ENCODE assay signal across 8 mouse cellular contexts in genomic region chr3:75557292-75557691, GRCm38 (mm10). TPM values are rescaled to one million over a fixed set of nuclear protein-coding genes. Genes with fewer than 3 reads are reported as not detected.
DNase-seq lines count a peak whose midpoint lies in the region; ATAC-seq and TF ChIP-seq lines count a peak whose summit lies in the region.

Gene Serpini1 (plus strand): TSS chr3:75557547.

- peak within 1 kb of the TSS; percentile 95 for H3K9ac ChIP-seq in ES-E14 (ENCODE audit: insufficient read depth, low read depth, low read length, poor library complexity, severe bottlenecking)
- H3K9ac ChIP-seq in forebrain, embryonic 14.5 days (ENCODE audit: low read length) = peak within 1 kb of the TSS; percentile 93
- H3K9ac ChIP-seq in liver, postnatal 0 days (replicated peaks) = peak within 1 kb of the TSS; percentile 99

- peak within 1 kb of the TSS; percentile 97 to 98 for H3K4me3 ChIP-seq in ES-E14 (ENCODE audit: insufficient read depth in 1 of 2, low read depth in 1 of 2, low read length in 2 of 2, poor library complexity in 1 of 2, severe bottlenecking in 1 of 2)
- peak within 1 kb of the TSS; percentile 89 for H3K4me3 ChIP-seq in forebrain, embryonic 14.5 days (ENCODE audit: low read depth, low read length)
- peak within 1 kb of the TSS; percentile 98 for H3K4me3 ChIP-seq in liver, postnatal 0 days (ENCODE audit: low read depth, low read length)

- peak; percentile 87 for DNase-seq in ES-E14 (ENCODE audit: low read depth, low spot score)
- peak; percentile 98 for DNase-seq in forebrain, embryonic 14.5 days (ENCODE audit: low spot score)
- DNase-seq in heart, postnatal 25 days (ENCODE audit: low spot score) = peak; percentile 85
- DNase-seq in layer of hippocampus, adult 11-12 months (ENCODE audit: low spot score) = peak; percentile 92
- DNase-seq in liver, postnatal 0 days = peak; percentile 87
- DNase-seq in thymus, postnatal 0 days (ENCODE audit: low spot score) = peak; percentile 93

- ATAC-seq in cerebellum, adult (ENCODE audit: insufficient number of reproducible peaks, low FRiP score, low TSS enrichment) = peak; percentile 86
- ATAC-seq in forebrain, embryonic 14.5 days = peak; percentile 95
- ATAC-seq in liver, postnatal 0 days = peak; percentile 81
- peak; percentile 71 for ATAC-seq in neutrophil, adult 5-6 weeks (ENCODE audit: extremely low read depth, insufficient number of reproducible peaks, low FRiP score, poor library complexity, severe bottlenecking)

- no peaks in the 10 kb centered on the region for H3K36me3 ChIP-seq in ES-E14 (ENCODE audit: control insufficient read depth, insufficient read depth, low read length, poor library complexity, severe bottlenecking)
- H3K36me3 ChIP-seq in forebrain, embryonic 14.5 days (ENCODE audit: control insufficient read depth, insufficient read depth, low read length) = no peaks in the 10 kb centered on the region
- no peaks in the 10 kb centered on the region for H3K36me3 ChIP-seq in liver, postnatal 0 days (replicated peaks; ENCODE audit: insufficient read depth, low read length)

- intact Hi-C loops in heart, postnatal 25 days (cut with DNase I) = loop anchor here (10.0 kb wide), 1 partner anchor 398 kb away; the partner anchor contains the start of gene Golim4

- peaks cover 0 to 2% of the 10 kb centered on the region in 2 experiments; a peak in 1 of 4 replicates for H3K4me1 ChIP-seq in ES-E14 (ENCODE audit: control insufficient read depth in 2 of 2, insufficient read depth in 2 of 2, low read length in 2 of 2, poor library complexity in 1 of 2)
- peaks cover 4% of the 10 kb centered on the region; the same call in 1 of the 2 replicates for H3K4me1 ChIP-seq in forebrain, embryonic 14.5 days (ENCODE audit: control insufficient read depth, insufficient read depth, low read length)
- H3K4me1 ChIP-seq in liver, postnatal 0 days (ENCODE audit: insufficient read depth) = peaks cover 13% of the 10 kb centered on the region

- H3K27me3 ChIP-seq in forebrain, embryonic 14.5 days (replicated peaks; ENCODE audit: control insufficient read depth, insufficient read depth, low read length) = no peaks in the 10 kb centered on the region
- H3K27me3 ChIP-seq in liver, postnatal 0 days (ENCODE audit: insufficient read depth, low read length) = no peaks in the 10 kb centered on the region

- WGBS in forebrain, embryonic 14.5 days = 0% methylated on average over 19 of the region's 19 CpGs
- under 1% methylated on average over 19 of the region's 19 CpGs for whole genome bisulfite sequencing in liver, postnatal 0 days (ENCODE audit: insufficient replicate concordance)

- H3K4me2 ChIP-seq in forebrain, embryonic 14.5 days (ENCODE audit: low read length) = peak within 1 kb of the TSS; percentile 83
- H3K4me2 ChIP-seq in liver, postnatal 0 days (ENCODE audit: low read depth, low read length) = peak within 1 kb of the TSS; percentile 89

- peak within 1 kb of the TSS; percentile 90 for H3K27ac ChIP-seq in ES-E14 (ENCODE audit: insufficient read depth, low read depth, low read length, poor library complexity, severe bottlenecking)
- H3K27ac ChIP-seq in forebrain, embryonic 14.5 days (ENCODE audit: low read depth, low read length) = peak within 1 kb of the TSS; percentile 88
- peak within 1 kb of the TSS; percentile 98 for H3K27ac ChIP-seq in liver, postnatal 0 days (ENCODE audit: low read depth)

- H3K9me3 ChIP-seq in ES-E14 (ENCODE audit: control insufficient read depth, insufficient read depth, low read depth, low read length) = no peaks in the 10 kb centered on the region
- H3K9me3 ChIP-seq in forebrain, embryonic 14.5 days (replicated peaks; ENCODE audit: control insufficient read depth, low read length) = no peaks in the 10 kb centered on the region
- no peaks in the 10 kb centered on the region for H3K9me3 ChIP-seq in liver, postnatal 0 days (ENCODE audit: low read length)

- no peak for TF ChIP-seq EP300 in liver, postnatal 0 days (IDR thresholded peaks at IDR 0.05; ENCODE audit: low read depth)

- in situ Hi-C loops in ES-E14 (cut with MboI; ENCODE audit: low sequenced_read_pairs in 2 of 2, unreplicated experiment in 2 of 2) = no loop called here

- no peak for TF ChIP-seq CTCF in liver, postnatal 0 days (IDR thresholded peaks at IDR 0.05; ENCODE audit: low read depth)

TF ChIP-seq in ES-E14, 5 proteins besides CTCF, POLR2A, EP300 and RAD21:
- TF ChIP-seq MAFK (IDR thresholded peaks at IDR 0.05; ENCODE audit: insufficient read depth, low read depth, low read length) = no peak
- TF ChIP-seq ZNF384 (IDR thresholded peaks at IDR 0.05; ENCODE audit: low read depth, low read length) = no peak
- no peak for TF ChIP-seq HCFC1 (IDR thresholded peaks at IDR 0.05; ENCODE audit: borderline replicate concordance, insufficient read depth, low read length)
- TF ChIP-seq CHD2 (IDR thresholded peaks at IDR 0.05; ENCODE audit: low read depth, low read length) = no peak
- TF ChIP-seq ZC3H11A (IDR thresholded peaks at IDR 0.05; ENCODE audit: borderline replicate concordance, low read depth, low read length) = no peak

RNA-seq across cellular contexts. Expression of gene Serpini1, which starts in this region (rescaled TPM):
- total RNA-seq in ES-E14 (2012; rRNA removed) = 5.7 and 8.8 TPM in 2 replicates
- 119 and 148 TPM in 2 replicates for polyA plus RNA-seq in forebrain, embryonic 14.5 days (2014; fragmentation: Nextera tagmentation; extraction: Ambion mirVana)
- total RNA-seq in heart, postnatal 25 days (2021) = 1 to 10 TPM; 3.2 to 4.7 TPM
- 0.15 and 0.45 TPM in 2 replicates for polyA plus RNA-seq in liver, postnatal 0 days (2015; fragmentation: Nextera tagmentation; extraction: Ambion mirVana)
- 9.6 and 11.9 TPM in 2 replicates for total RNA-seq in neutrophil, adult 5-6 weeks (2017)
- polyA plus RNA-seq in thymus, postnatal 0 days (2015; fragmentation: Nextera tagmentation; extraction: Ambion mirVana) = 6.0 and 6.2 TPM in 2 replicates

Comparison
In these comparisons a context has a peak if more than half of its experiments do, and no peak if none do; other contexts are left out.
1. Peak in every context shown above with its lines: DNase-seq, ATAC-seq, H3K4me3 ChIP-seq and H3K27ac ChIP-seq.
2. RNA of gene Serpini1 (polyA plus RNA-seq): 119 to 148 TPM in forebrain, embryonic 14.5 days; 6.0 to 6.2 TPM in thymus, postnatal 0 days and 0.15 to 0.45 TPM in liver, postnatal 0 days; every median in the first group is over 10 times any median in the second.
3. Peak in DNase-seq, ATAC-seq, H3K4me3 ChIP-seq, H3K27ac ChIP-seq, H3K9ac ChIP-seq and H3K4me2 ChIP-seq in liver, postnatal 0 days; RNA of the gene not detected or under 1 TPM.